9 mouse cellular contexts compared by ENCODE assay signal in the genomic region with DNA sequence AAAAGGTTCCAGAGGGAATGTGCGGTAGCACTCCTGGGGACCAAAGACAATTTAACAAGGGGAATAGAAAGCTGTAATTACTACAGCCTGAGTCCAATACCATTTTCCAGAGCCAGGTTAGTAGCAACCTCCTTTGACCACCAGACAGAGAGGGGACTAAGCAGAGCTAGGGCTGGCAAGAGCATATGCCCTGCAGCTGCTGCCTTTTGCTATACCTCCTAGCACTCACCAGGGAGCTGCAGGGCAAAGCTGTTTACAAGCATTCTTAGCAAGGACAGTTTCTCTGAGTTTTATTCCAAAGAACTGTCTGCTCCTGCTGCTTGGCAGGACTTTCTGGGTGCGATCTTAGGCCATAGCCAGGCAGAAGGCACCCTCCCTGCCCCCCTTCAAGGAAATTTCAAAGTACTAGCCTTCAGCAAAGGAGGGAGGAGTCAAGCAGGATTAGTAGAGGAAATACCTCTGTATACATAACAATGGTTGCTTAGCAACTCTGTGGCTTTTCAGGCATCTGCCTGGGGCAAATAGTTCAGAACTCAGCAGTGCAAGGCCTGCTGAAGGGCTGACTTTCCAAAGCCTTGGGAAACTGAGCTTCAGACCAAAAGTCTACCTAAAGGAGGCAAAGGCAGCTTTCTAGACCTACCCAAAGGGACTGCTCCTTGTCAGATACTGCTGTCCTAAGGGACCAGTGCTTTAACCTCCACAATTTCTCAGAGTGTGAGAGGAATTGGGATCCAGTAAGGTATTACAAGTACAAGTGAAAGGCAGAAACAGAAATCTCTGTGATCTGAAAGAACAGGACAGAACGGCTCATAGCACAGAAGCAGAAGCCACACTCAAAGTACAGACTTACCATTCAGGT.
DNase-seq lines count a peak whose midpoint lies in the region; ATAC-seq lines count a peak whose summit lies in the region.
"Had no signal": no experiment of that assay in that cellular context is flagged by ENCODE, and none has a peak within 500 bp of the region (broad histone marks: within the 10 kb centered on the region; RNA-seq: fewer than 3 reads in every experiment).

No protein-coding gene starts in this region.

- no peak overlapping the region for H3K4me3 ChIP-seq in forebrain, embryonic 14.5 days (ENCODE audit: low read depth, low read length)
- no peak overlapping the region for H3K4me3 ChIP-seq in midbrain, embryonic 10.5 days
- H3K4me3 ChIP-seq: liver, embryonic 15.5 days had no signal

- DNase-seq in 3T3-L1 (ENCODE audit: low read depth, low spot score) = peak; percentile 2
- DNase-seq in ES-CJ7 (ENCODE audit: low read depth, low spot score) = peak; percentile 91
- peak; percentile 44 for DNase-seq in forebrain, embryonic 14.5 days (ENCODE audit: low spot score)
- DNase-seq in midbrain, embryonic 10.5 days (ENCODE audit: low spot score) = peak; percentile 50
- no peak for DNase-seq in frontal cortex, postnatal 36 days (ENCODE audit: low spot score in 2 of 2)
- no peak for DNase-seq in gastrocnemius, postnatal 10 days
- DNase-seq: gastrocnemius, postnatal 25 days had no signal

- H3K27ac ChIP-seq in forebrain, embryonic 14.5 days (ENCODE audit: low read depth, low read length) = no peak overlapping the region
- peak overlapping the region; percentile 72 for H3K27ac ChIP-seq in midbrain, embryonic 10.5 days (replicated peaks)
- H3K27ac ChIP-seq: liver, embryonic 15.5 days had no signal

- WGBS in forebrain, embryonic 14.5 days = 27% methylated on average over 3 of the region's 3 CpGs
- 27% methylated on average over 3 of the region's 3 CpGs for WGBS in midbrain, embryonic 10.5 days

- no peaks in the 10 kb centered on the region for H3K27me3 ChIP-seq in forebrain, embryonic 14.5 days (replicated peaks; ENCODE audit: control insufficient read depth, insufficient read depth, low read length)
- no peaks in the 10 kb centered on the region for H3K27me3 ChIP-seq in midbrain, embryonic 10.5 days (ENCODE audit: low read depth, poor library complexity, severe bottlenecking)
- H3K27me3 ChIP-seq: liver, embryonic 15.5 days had no signal

- H3K4me1 ChIP-seq in forebrain, embryonic 14.5 days (ENCODE audit: control insufficient read depth, insufficient read depth, low read length) = no peaks in the 10 kb centered on the region
- peaks cover 17% of the 10 kb centered on the region for H3K4me1 ChIP-seq in midbrain, embryonic 10.5 days
- H3K4me1 ChIP-seq: liver, embryonic 15.5 days had no signal

- H3K4me2 ChIP-seq in forebrain, embryonic 14.5 days (ENCODE audit: low read length) = no peak overlapping the region
- H3K4me2 ChIP-seq: liver, embryonic 15.5 days had no signal

- H3K9ac ChIP-seq in forebrain, embryonic 14.5 days (ENCODE audit: low read length) = no peak overlapping the region
- H3K9ac ChIP-seq: liver, embryonic 15.5 days had no signal

- no peaks in the 10 kb centered on the region for H3K36me3 ChIP-seq in forebrain, embryonic 14.5 days (ENCODE audit: control insufficient read depth, insufficient read depth, low read length)
- H3K36me3 ChIP-seq in midbrain, embryonic 10.5 days = no peaks in the 10 kb centered on the region
- H3K36me3 ChIP-seq: liver, embryonic 15.5 days had no signal

- peak; percentile 78 for ATAC-seq in forebrain, embryonic 14.5 days
- no peak for ATAC-seq in cerebellum, adult (ENCODE audit: insufficient number of reproducible peaks, low FRiP score, low TSS enrichment)

- H3K9me3 ChIP-seq in forebrain, embryonic 14.5 days (replicated peaks; ENCODE audit: control insufficient read depth, low read length) = no peaks in the 10 kb centered on the region
- H3K9me3 ChIP-seq in midbrain, embryonic 10.5 days (replicated peaks) = no peaks in the 10 kb centered on the region; the same call in 1 of the 2 replicates
- H3K9me3 ChIP-seq: liver, embryonic 15.5 days had no signal

Comparison
In these comparisons a context has a peak if more than half of its experiments do, and no peak if none do; other contexts are left out.
1. DNase-seq: peak in 3T3-L1 (single experiment), ES-CJ7 (single experiment), forebrain, embryonic 14.5 days (single experiment) and midbrain, embryonic 10.5 days (single experiment); none in frontal cortex, postnatal 36 days (0 of 2) and gastrocnemius, postnatal 10 days (single experiment).